Mouse (Mus musculus): ENCODE data around the gene Asb15. TPM values are rescaled to one million over a fixed set of nuclear protein-coding genes. Genes with fewer than 3 reads are reported as not detected.

The Asb15 gene
- polyA plus RNA-seq, 1 experiment from 2014 or later: 0.08 TPM

DNA sequence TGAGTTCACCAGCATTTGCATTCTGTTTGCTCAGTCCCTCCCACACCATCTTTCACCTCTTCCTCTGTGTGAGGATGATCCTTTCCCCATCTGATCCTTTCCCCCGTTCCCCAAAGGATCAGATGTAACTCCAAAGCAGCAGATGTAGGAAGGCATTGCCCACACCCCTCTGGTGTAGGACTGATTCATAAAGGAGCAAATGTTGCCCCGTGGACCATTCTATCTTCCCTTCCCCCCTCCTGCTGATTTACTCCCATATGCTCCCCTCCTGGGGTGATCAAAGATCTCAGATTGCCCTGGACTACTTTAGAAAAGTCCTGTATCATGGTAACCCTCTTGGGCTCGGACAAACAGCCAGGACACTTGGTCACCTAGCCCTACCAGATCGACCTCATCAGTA, 72.8 kb downstream of the Asb15 start:
- Histone ChIP-seq H3K27ac (no peak overlapping the region), H3K27me3 (replicated peaks) (no peaks in the 10 kb centered on the region), H3K36me3 (replicated peaks) (no peaks in the 10 kb centered on the region), H3K4me3 (no peak overlapping the region), H3K4me2 (no peak overlapping the region), H3K4me1 (no peaks in the 10 kb centered on the region), H3K9me3 (no peaks in the 10 kb centered on the region), H3K9ac (no peak overlapping the region)
- no peak for ATAC-seq (replicated peaks)
- 82% methylated on average over 4 of the region's 4 CpGs for whole genome bisulfite sequencing

DNA sequence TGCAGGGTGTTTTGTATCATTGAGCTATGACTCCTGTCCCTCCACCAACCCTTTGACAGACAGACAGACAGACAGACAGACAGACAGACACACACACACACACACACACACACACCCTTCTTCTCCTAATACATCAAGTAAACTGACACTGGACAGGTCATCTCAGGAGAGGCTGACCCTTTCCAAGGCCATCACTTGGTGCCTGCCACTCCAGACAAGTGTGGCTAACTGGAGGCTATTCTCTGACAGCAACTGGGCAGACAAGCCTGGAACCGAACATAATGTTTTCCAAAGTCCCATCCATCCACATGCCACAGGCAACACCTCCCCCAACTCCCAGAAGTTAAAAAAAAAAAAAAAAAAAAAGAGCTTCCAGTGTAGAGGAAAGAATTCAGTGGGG, 73.7 kb downstream of the Asb15 start:
- Histone ChIP-seq H3K9me3 (no peaks in the 10 kb centered on the region), H3K27me3 (replicated peaks) (no peaks in the 10 kb centered on the region), H3K9ac (no peak overlapping the region), H3K27ac (no peak overlapping the region), H3K36me3 (replicated peaks) (no peaks in the 10 kb centered on the region), H3K4me1 (no peaks in the 10 kb centered on the region), H3K4me3 (no peak overlapping the region), H3K4me2 (no peak overlapping the region)
- WGBS: 71% methylated on average over 1 of the region's 1 CpGs
- no peak for ATAC-seq (replicated peaks)

DNA sequence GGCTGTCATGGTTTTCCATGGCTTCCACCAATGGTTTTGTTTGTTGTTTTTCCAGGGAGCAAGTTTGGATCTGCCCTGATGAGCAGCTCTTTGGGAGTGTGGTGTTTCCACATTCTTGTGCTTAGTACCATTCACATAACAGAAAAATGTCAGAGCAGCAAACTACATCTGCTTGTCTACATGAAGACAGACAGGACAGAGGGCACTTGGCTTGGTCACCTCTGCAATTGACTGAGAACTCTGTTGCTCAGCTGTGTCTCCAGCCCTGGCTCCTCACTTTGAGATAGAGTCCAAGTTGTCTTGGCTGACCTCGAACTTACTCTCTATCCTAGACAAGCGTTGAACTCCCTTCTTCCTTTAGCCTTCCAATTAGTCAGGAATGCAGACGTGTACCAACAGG, 74.4 kb downstream of the Asb15 start:
- Histone ChIP-seq H3K4me2 (no peak overlapping the region), H3K36me3 (replicated peaks) (no peaks in the 10 kb centered on the region), H3K9me3 (no peaks in the 10 kb centered on the region), H3K9ac (no peak overlapping the region), H3K27me3 (replicated peaks) (no peaks in the 10 kb centered on the region), H3K4me3 (no peak overlapping the region), H3K4me1 (no peaks in the 10 kb centered on the region), H3K27ac (no peak overlapping the region)
- ATAC-seq (replicated peaks): no peak
- WGBS: 89% methylated on average over 3 of the region's 3 CpGs

DNA sequence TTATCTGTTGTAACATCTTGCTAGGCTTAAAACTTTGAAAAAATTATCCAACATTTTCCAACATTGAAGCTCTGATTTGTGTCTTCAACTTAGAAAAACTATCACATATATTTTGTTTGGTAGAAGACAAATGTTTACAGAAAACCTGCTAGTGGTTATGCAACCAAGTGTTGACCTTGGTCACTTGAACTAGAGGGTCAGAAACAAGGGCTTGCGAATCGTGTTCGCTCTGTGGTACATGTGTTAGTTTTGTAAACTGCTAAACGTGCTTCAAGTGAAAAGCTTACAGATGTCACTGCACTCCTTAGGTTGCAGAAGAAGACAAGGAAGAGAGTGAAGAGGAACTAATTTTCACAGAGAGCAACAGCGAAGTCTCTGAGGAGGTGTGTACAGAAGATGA, 75.0 kb downstream of the Asb15 start:
- Histone ChIP-seq H3K27ac (no peak overlapping the region), H3K27me3 (replicated peaks) (no peaks in the 10 kb centered on the region), H3K4me2 (no peak overlapping the region), H3K4me3 (no peak overlapping the region), H3K4me1 (no peaks in the 10 kb centered on the region), H3K9me3 (no peaks in the 10 kb centered on the region), H3K9ac (no peak overlapping the region), H3K36me3 (replicated peaks) (no peaks in the 10 kb centered on the region)
- ATAC-seq (replicated peaks): no peak
- 94% methylated on average over 5 of the region's 5 CpGs for WGBS

DNA sequence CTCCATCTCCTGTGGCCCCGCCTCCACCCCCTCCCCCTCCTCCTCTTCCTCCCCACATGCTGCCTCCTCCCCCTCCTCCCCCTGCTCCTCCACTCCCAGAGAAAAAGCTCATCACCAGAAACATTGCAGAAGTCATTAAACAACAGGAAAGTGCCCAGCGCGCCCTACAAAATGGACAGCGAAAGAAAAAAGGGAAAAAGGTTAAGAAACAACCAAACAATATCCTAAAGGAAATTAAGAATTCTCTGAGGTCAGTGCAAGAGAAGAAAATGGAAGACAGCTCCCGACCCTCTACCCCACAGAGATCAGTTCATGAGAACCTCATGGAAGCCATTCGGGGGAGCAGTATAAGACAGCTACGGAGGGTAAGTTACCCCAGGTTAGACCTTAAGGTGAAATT, 76.3 kb downstream of the Asb15 start:
- no peaks in the 10 kb centered on the region for H3K36me3 ChIP-seq (replicated peaks)
- no peak overlapping the region for H3K9ac ChIP-seq
- no peaks in the 10 kb centered on the region for H3K27me3 ChIP-seq (replicated peaks)
- H3K4me3 ChIP-seq: no peak overlapping the region
- H3K27ac ChIP-seq: no peak overlapping the region
- ATAC-seq (replicated peaks): no peak
- no peaks in the 10 kb centered on the region for H3K9me3 ChIP-seq
- WGBS: 90% methylated on average over 7 of the region's 7 CpGs
- H3K4me2 ChIP-seq: no peak overlapping the region
- H3K4me1 ChIP-seq: no peaks in the 10 kb centered on the region

DNA sequence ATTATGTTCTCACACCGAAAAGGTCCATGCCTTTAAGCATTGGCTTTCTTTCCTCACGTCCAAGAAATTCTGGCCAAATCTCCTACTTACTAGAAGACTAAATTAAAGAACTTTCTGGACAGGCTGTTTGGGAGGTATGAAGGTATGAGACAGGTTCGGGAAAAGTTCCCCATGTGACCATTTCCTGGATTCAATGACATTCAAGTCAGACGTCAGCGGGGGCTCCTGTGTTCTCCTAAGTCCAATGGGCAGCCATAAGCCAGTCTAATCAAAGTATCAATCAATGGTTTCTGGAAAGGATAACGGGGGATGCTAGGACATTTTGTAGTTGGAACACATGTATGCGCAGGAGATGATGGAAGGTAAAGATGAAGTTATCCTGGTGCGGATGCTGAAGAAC, 77.7 kb downstream of the Asb15 start:
- Histone ChIP-seq H3K4me3 (no peak overlapping the region), H3K9ac (no peak overlapping the region), H3K27ac (no peak overlapping the region), H3K9me3 (no peaks in the 10 kb centered on the region), H3K4me1 (no peaks in the 10 kb centered on the region), H3K36me3 (replicated peaks) (no peaks in the 10 kb centered on the region), H3K4me2 (no peak overlapping the region), H3K27me3 (replicated peaks) (no peaks in the 10 kb centered on the region)
- ATAC-seq (replicated peaks): no peak
- WGBS: 96% methylated on average over 8 of the region's 8 CpGs

DNA sequence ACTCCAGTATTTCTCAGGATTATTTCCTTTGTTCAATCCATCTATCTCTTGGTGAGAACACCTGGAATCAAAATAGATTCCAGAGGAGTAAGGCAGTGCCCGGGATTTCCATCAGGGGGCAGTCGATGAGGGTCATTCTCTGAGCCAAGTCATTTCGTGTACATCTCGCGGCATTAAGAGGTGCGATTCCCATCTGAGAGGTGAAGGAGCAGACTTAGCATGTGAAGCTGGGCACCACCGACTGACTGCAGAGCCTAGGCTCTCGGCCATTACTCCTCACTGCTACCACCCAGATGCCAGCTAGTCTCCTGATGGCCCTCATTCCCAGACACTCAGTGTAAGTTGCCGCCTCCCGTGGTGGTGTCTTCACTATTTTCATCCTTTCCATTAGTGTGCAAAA, 78.6 kb downstream of the Asb15 start:
- H3K9ac ChIP-seq: no peak overlapping the region
- 83% methylated on average over 10 of the region's 10 CpGs for WGBS
- no peak overlapping the region for H3K27ac ChIP-seq
- ATAC-seq (replicated peaks): no peak
- H3K4me3 ChIP-seq: no peak overlapping the region
- no peak overlapping the region for H3K4me2 ChIP-seq
- H3K27me3 ChIP-seq (replicated peaks): no peaks in the 10 kb centered on the region
- no peaks in the 10 kb centered on the region for H3K9me3 ChIP-seq
- no peaks in the 10 kb centered on the region for H3K36me3 ChIP-seq (replicated peaks)
- no peaks in the 10 kb centered on the region for H3K4me1 ChIP-seq

DNA sequence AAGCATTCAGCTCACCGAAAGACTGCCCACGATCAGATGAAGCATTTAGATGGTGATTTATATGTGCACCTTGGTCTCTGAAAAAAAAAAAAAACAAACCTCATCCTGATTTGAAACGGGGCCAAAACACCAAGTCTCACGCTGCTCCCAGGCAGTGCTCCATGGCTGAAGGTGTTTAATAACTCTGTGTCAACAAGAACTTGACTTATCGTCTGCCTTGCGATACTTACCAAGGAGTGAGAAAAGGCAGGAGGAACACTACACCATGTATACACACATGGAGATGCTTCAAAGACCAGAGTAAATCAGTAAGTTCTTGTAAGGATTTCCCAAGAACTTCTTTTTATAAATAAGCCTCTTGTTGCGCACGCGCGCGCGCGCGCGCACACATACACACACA, 79.6 kb downstream of the Asb15 start:
- Histone ChIP-seq H3K36me3 (replicated peaks) (no peaks in the 10 kb centered on the region), H3K9ac (no peak overlapping the region), H3K4me1 (no peaks in the 10 kb centered on the region), H3K27ac (no peak overlapping the region), H3K4me3 (no peak overlapping the region), H3K9me3 (no peaks in the 10 kb centered on the region), H3K4me2 (no peak overlapping the region), H3K27me3 (replicated peaks) (no peaks in the 10 kb centered on the region)
- WGBS: 96% methylated on average over 15 of the region's 15 CpGs
- no peak for ATAC-seq (replicated peaks)

DNA sequence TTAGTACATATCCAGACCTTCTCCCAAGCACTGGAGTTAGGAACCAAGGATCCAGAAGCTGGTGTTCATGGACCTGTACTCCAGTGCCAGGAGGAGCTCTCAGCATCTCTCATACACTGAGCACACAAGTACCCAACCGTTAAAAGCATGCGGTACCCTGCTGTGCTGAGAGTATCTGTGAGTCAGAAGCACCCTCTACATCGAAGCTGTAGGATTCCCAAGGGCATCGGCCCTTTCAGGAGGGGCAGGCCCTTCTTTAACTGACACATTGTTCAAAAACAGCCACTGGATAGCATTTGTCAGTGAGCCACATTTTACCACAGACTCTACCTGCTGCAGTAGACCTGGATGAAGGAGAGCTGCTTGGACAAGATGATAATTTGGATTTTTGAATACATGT, 80.2 kb downstream of the Asb15 start:
- Histone ChIP-seq H3K4me2 (no peak overlapping the region), H3K4me3 (no peak overlapping the region), H3K4me1 (no peaks in the 10 kb centered on the region), H3K27ac (no peak overlapping the region), H3K9ac (no peak overlapping the region), H3K27me3 (replicated peaks) (no peaks in the 10 kb centered on the region), H3K36me3 (replicated peaks) (no peaks in the 10 kb centered on the region; the same call in 1 of the 2 replicates), H3K9me3 (no peaks in the 10 kb centered on the region)
- ATAC-seq (replicated peaks): no peak
- WGBS: 74% methylated on average over 4 of the region's 4 CpGs

DNA sequence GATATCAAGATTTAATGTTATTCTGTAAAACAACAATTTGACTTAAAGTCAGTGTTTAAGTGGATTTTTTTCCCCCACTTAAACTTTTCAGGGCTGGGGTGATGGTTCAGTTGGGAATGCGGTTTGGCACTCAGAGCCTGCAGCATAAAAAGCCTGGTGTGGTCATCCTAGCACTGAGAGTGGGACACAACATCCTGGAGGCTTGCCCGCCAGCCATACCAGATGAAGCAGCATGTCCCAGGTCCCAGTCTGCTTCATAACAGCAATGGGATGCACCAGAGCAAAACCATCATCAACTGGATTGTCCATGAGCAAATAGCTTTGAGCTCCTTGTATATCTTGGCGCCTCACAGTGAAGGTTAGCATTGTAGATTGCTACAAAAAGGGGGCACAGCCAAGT, 80.7 kb downstream of the Asb15 start:
- 94% methylated on average over 3 of the region's 3 CpGs for WGBS
- H3K27me3 ChIP-seq (replicated peaks): no peaks in the 10 kb centered on the region

DNA sequence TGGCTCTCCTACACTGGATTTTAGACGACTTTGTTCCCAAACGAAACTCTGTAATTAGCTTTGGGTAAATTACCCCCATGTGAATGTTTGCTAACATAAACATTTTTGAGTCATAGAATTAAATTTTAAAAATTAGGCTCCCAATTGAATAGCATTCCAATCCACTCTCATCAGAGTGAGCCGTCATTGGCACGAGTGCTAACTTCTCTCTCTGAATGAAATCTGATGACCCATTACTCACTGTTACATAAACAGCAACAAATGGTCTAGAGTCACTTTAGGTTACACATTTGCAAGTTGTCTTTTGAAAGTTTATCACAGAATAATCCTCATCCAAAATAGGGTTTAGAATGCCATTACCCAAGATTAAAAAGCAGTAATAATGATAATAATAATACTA, 81.6 kb downstream of the Asb15 start:
- H3K27ac ChIP-seq: no peak overlapping the region
- no peak overlapping the region for H3K9ac ChIP-seq
- H3K4me1 ChIP-seq: no peaks in the 10 kb centered on the region
- H3K9me3 ChIP-seq: no peaks in the 10 kb centered on the region
- no peaks in the 10 kb centered on the region; the same call in 1 of the 2 replicates for H3K36me3 ChIP-seq (replicated peaks)
- no peak for ATAC-seq (replicated peaks)
- H3K4me2 ChIP-seq: no peak overlapping the region
- WGBS: 91% methylated on average over 4 of the region's 4 CpGs
- H3K27me3 ChIP-seq (replicated peaks): no peaks in the 10 kb centered on the region
- H3K4me3 ChIP-seq: no peak overlapping the region

More for the DNA sequence above, 80.7 kb downstream of the Asb15 start:
- Histone ChIP-seq H3K4me2 (no peak overlapping the region), H3K9me3 (no peaks in the 10 kb centered on the region), H3K4me1 (no peaks in the 10 kb centered on the region), H3K4me3 (no peak overlapping the region), H3K9ac (no peak overlapping the region), H3K27ac (no peak overlapping the region), H3K36me3 (replicated peaks) (no peaks in the 10 kb centered on the region; the same call in 1 of the 2 replicates)
- ATAC-seq (replicated peaks): no peak

DNA sequence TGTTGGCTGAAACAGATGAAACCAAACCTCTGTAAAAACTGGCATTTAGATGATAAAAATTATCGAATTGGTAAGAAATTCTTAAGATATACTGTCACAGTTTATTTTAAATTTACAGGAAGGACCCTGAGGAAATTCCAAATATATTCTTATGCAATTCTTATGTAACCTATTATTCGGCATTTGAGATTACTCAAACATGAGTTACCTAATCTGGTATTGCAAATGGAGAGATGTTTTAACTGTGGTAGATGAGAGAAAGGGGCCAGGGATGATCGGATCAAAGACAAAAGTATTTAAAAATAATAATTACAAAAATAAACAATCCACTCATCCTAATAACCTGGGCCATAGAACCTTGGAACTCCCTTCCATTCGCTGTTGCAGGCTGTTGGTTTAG, 82.4 kb downstream of the Asb15 start:
- Histone ChIP-seq H3K36me3 (replicated peaks) (peaks cover 2% of the 10 kb centered on the region; the same call in 1 of the 2 replicates), H3K9ac (no peak overlapping the region), H3K4me3 (no peak overlapping the region), H3K27ac (no peak overlapping the region), H3K27me3 (replicated peaks) (no peaks in the 10 kb centered on the region), H3K4me1 (no peaks in the 10 kb centered on the region), H3K9me3 (no peaks in the 10 kb centered on the region), H3K4me2 (no peak overlapping the region)
- 95% methylated on average over 4 of the region's 4 CpGs for WGBS
- ATAC-seq (replicated peaks): no peak

DNA sequence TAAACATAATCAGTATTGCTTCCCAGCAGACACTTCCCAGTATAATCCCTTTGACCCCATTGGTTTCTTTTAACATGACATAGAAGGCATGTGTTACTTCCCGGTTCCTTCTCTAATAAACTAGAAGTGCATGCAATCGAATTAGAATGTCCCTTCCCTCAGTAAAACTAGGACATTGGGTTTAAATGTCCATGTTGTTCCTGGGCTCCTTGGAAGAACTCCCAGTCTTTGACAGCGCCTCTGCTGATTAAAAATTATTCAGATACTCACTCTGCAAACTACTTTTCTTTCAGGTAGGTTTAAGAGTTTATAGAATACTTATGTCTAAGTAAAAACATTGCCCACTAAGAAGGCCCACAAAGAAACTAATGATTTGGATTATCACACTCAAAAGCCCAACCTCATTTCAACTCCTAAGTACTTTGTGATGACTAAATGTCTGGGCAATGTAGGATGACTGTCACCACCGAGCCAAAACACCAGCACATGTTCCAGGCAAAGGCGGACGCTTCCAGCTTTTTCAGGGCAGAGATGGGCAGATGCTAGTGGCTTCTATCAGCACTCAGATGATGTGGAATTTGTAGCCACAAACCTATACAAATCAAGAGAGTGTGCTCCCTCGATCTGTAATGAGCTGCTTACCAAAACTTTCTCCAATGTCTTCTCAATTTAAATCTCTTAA, 84.3 kb downstream of the Asb15 start:
- no peak for ATAC-seq (replicated peaks)
- no peaks in the 10 kb centered on the region for H3K27me3 ChIP-seq (replicated peaks)
- H3K9me3 ChIP-seq: no peaks in the 10 kb centered on the region
- no peak overlapping the region for H3K27ac ChIP-seq
- H3K4me2 ChIP-seq: no peak overlapping the region
- no peak overlapping the region for H3K9ac ChIP-seq
- H3K4me3 ChIP-seq: no peak overlapping the region
- no peaks in the 10 kb centered on the region for H3K4me1 ChIP-seq
- peaks cover 5% of the 10 kb centered on the region; the same call in 1 of the 2 replicates for H3K36me3 ChIP-seq (replicated peaks)
- WGBS: 93% methylated on average over 7 of the region's 7 CpGs

Measured in midbrain, embryonic 15.5 days (tissue).